Mouse (Mus musculus): ENCODE data around the gene Crtc2.

GRCm38 (mm10) chr3:90241669-90242358, 12.1 kb upstream of the Crtc2 start:
- no peak for TF ChIP-seq GATA1 (IDR thresholded peaks at IDR 0.05; ENCODE audit: low read length)
- no peak for TF ChIP-seq TAL1 (IDR thresholded peaks at IDR 0.05; ENCODE audit: low read length)

Data from erythroblast, embryonic 14.5 days (primary cell).